Mouse (Mus musculus): ENCODE measurements around the gene Car3.

DNA sequence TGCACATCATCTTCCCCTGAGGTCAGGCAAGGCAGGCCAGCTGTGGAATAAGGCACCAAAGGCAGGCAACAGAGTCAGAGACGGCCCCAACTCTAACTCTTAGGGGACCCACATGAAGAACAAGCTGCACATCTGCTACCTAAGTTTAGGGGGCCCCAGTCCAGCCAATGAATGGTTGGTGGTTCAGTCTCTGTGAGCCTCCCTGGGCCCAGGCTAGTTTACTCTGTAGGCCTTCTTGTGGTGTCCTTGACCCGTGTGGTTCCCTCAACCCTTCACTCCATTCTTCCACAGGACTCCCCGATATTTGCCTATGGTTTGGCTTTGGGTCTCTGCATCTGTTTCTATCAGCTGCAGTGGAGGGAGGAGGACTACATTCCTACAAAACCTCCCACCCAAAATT, 40.1 kb downstream of the Car3 start:
- no peak for TF ChIP-seq CTCF (IDR thresholded peaks at IDR 0.05; ENCODE audit: low read depth)
- no peak for TF ChIP-seq EP300 (IDR thresholded peaks at IDR 0.05; ENCODE audit: low read depth)

All from heart, postnatal 0 days (tissue).